Mouse (Mus musculus): ENCODE data around the gene Retreg1.

- TF ChIP-seq USF1 (IDR thresholded peaks at IDR 0.05; ENCODE audit: low read depth) = no peak
- TF ChIP-seq TCF12 (IDR thresholded peaks at IDR 0.05; ENCODE audit: insufficient read depth, poor library complexity, severe bottlenecking) = no peak
- no peak for TF ChIP-seq SRF (IDR thresholded peaks at IDR 0.05; ENCODE audit: control insufficient read depth, insufficient read length, low read depth)
- TF ChIP-seq REST (IDR thresholded peaks at IDR 0.05; ENCODE audit: insufficient read depth, insufficient read length) = no peak
- no peak for TF ChIP-seq CEBPB (IDR thresholded peaks at IDR 0.05; ENCODE audit: insufficient read depth, poor library complexity, severe bottlenecking)
Measured at GRCm38 (mm10) chr15:25808677-25809460, 34.1 kb upstream of the Retreg1 start.

All from myocyte (in vitro differentiated cells).